In genomic region chr8:120557170-120557965, GRCm38 (mm10) we compare ENCODE assay signal across 8 mouse cellular contexts. TPM values are rescaled to one million over a fixed set of nuclear protein-coding genes. Genes with fewer than 3 reads are reported as not detected.
DNase-seq lines count a peak whose midpoint lies in the region; ATAC-seq lines count a peak whose summit lies in the region.

No protein-coding gene starts in this region.

- DNase-seq in heart, adult 18-20 months: no peak
- DNase-seq in MN1 (ENCODE audit: low spot score): peak; percentile 74
- peak; percentile 75 to 88 for DNase-seq in layer of hippocampus, postnatal 25 days (ENCODE audit: extremely low spot score in 1 of 2, low spot score in 1 of 2)
- DNase-seq in right cerebral cortex, postnatal 36 days (ENCODE audit: low spot score in 2 of 2): peak; percentile 71 to 72
- DNase-seq in adrenal gland, adult (ENCODE audit: inconsistent age in 2 of 2, low spot score in 1 of 2): no peak
- DNase-seq in ovary, postnatal 36 days (ENCODE audit: low spot score): no peak

- peaks cover 30% of the 10 kb centered on the region for H3K36me3 ChIP-seq in heart, embryonic 12.5 days
- peaks cover 13% of the 10 kb centered on the region for H3K36me3 ChIP-seq in embryonic facial prominence, embryonic 15.5 days

- H3K4me2 ChIP-seq in heart, embryonic 12.5 days: peak overlapping the region; percentile 61; the same call in 1 of the 2 replicates
- no peak overlapping the region for H3K4me2 ChIP-seq in embryonic facial prominence, embryonic 15.5 days (replicated peaks)

- H3K4me3 ChIP-seq in heart, embryonic 12.5 days: no peak overlapping the region
- no peak overlapping the region for H3K4me3 ChIP-seq in embryonic facial prominence, embryonic 15.5 days (replicated peaks)

- no peaks in the 10 kb centered on the region for H3K9me3 ChIP-seq in heart, embryonic 12.5 days (replicated peaks)
- H3K9me3 ChIP-seq in embryonic facial prominence, embryonic 15.5 days (replicated peaks): no peaks in the 10 kb centered on the region

- H3K27ac ChIP-seq in heart, embryonic 12.5 days (ENCODE audit: poor library complexity, severe bottlenecking): peak overlapping the region; percentile 99
- H3K27ac ChIP-seq in embryonic facial prominence, embryonic 15.5 days (replicated peaks): 0 out of 2 replicates have a peak overlapping the region, but pooled peaks have one; percentile 69

- H3K27me3 ChIP-seq in heart, embryonic 12.5 days (replicated peaks): no peaks in the 10 kb centered on the region
- H3K27me3 ChIP-seq in embryonic facial prominence, embryonic 15.5 days: no peaks in the 10 kb centered on the region

- H3K4me1 ChIP-seq in heart, embryonic 12.5 days (replicated peaks): peaks cover 100% of the 10 kb centered on the region
- H3K4me1 ChIP-seq in embryonic facial prominence, embryonic 15.5 days: peaks cover 98% of the 10 kb centered on the region

- ATAC-seq in heart, embryonic 12.5 days (ENCODE audit: insufficient number of reproducible peaks, low FRiP score): no peak
- ATAC-seq in embryonic facial prominence, embryonic 15.5 days (ENCODE audit: insufficient number of reproducible peaks, low FRiP score, low TSS enrichment, low read depth): peak; percentile 2; the same call in 1 of the 2 replicates

- H3K9ac ChIP-seq in heart, embryonic 12.5 days: peak overlapping the region; percentile 70
- no peak overlapping the region for H3K9ac ChIP-seq in embryonic facial prominence, embryonic 15.5 days

- WGBS in heart, embryonic 12.5 days: 55% methylated on average over 15 of the region's 15 CpGs
- WGBS in embryonic facial prominence, embryonic 15.5 days: 48% methylated on average over 15 of the region's 15 CpGs

RNA-seq across cellular contexts. Expression of gene Gins2, which starts 31.7 kb away (rescaled TPM):
- 63.4 and 66.8 TPM in 2 replicates for polyA plus RNA-seq in heart, embryonic 12.5 days (2016; fragmentation: Nextera tagmentation; extraction: Ambion mirVana)
- 1 to 10 TPM in 1 of 2 experiments, under 1 TPM in 1; 0.98 to 1.8 TPM for total RNA-seq in heart, adult 18-20 months (2021)
- polyA plus RNA-seq in embryonic facial prominence, embryonic 15.5 days (2015; fragmentation: Nextera tagmentation; extraction: Ambion mirVana): 81.7 and 85.6 TPM in 2 replicates
- 1 to 10 TPM; 2.9 to 4.6 TPM for total RNA-seq in layer of hippocampus, postnatal 25 days (2021)

Comparison
In these comparisons a context has a peak if more than half of its experiments do, and no peak if none do; other contexts are left out.
1. DNase-seq: peak in MN1 (single experiment), layer of hippocampus, postnatal 25 days (2 of 2) and right cerebral cortex, postnatal 36 days (2 of 2); none in heart, adult 18-20 months (0 of 2), adrenal gland, adult (0 of 2) and ovary, postnatal 36 days (single experiment).